Mouse (Mus musculus) gastrocnemius, adult 2 months (tissue): ENCODE data around the gene Man2a2. TPM values are rescaled to one million over a fixed set of nuclear protein-coding genes. Genes with fewer than 3 reads are reported as not detected.

ENCODE experiments used
- DNase-seq: peaks from one replicate; pipeline ENCODE4 v3.0.0; 2022
- H3K27ac ChIP-seq: fragments of 200-600 bp; 2 replicates; pipeline ENCODE4 v1.8.1; 2022; ENCODE audit warnings: mild to moderate bottlenecking
- H3K4me3 ChIP-seq: fragments of 200-600 bp; 2 replicates; pipeline ENCODE4 v1.8.1; 2022; ENCODE audit warnings: mild to moderate bottlenecking, moderate library complexity
- CTCF ChIP-seq: fragments of 200-600 bp; IDR thresholded peaks from 2 replicates; pipeline ENCODE4 v1.8.1; 2022; ENCODE audit warnings: antibody characterized with exemption, mild to moderate bottlenecking, moderate library complexity
- intact Hi-C: fragments of 180-260 bp; cut with DNase I; formaldehyde crosslinking; loops from one replicate; pipeline ENCODE4 v1.15.1; 2025
- total RNA-seq, 2 experiments: library from RNA; stranded (reverse); gene quantifications; 2 replicates each; pipeline ENCODE4 v1.2.3; 2021

Man2a2 gene
- total RNA-seq, 2 experiments from 2014 or later = 111 to 161 TPM

GRCm38 (mm10) chr7:80406186-80406585 is 35.0 kb upstream of the Man2a2 start:
- TF ChIP-seq CTCF = no peak

GRCm38 (mm10) chr7:80405188-80405695 is 34.1 kb upstream of the Man2a2 start, which contains the start of gene Furin:
Gene Furin (minus strand): TSS chr7:80405436.
- intact Hi-C loops = loop anchor here (5.0 kb wide), 1 partner anchor 52 kb away; no protein-coding TSS in a partner anchor
- no peak for DNase-seq
- no peak for TF ChIP-seq CTCF
- Histone ChIP-seq H3K27ac (peak within 1 kb of the TSS; percentile 97), H3K4me3 (no peak within 1 kb of the TSS)

More at GRCm38 (mm10) chr7:80406186-80406585, 35.0 kb upstream of the Man2a2 start:
- no peak for DNase-seq
- Histone ChIP-seq H3K27ac (no peak overlapping the region), H3K4me3 (no peak overlapping the region)
- intact Hi-C loops = loop anchor here (5.0 kb wide), 1 partner anchor 51 kb away; no protein-coding TSS in a partner anchor

GRCm38 (mm10) chr7:80404101-80404894 is 33.1 kb upstream of the Man2a2 start:
- intact Hi-C loops = loop anchor here (5.0 kb wide), 1 partner anchor 43 kb away; no protein-coding TSS in a partner anchor
- Histone ChIP-seq H3K27ac (peak overlapping the region; percentile 97), H3K4me3 (no peak overlapping the region)
- DNase-seq = no peak
- TF ChIP-seq CTCF = no peak

- peak overlapping the region; percentile 97 for H3K27ac ChIP-seq
- TF ChIP-seq CTCF = no peak
- peak overlapping the region; percentile 90 for H3K4me3 ChIP-seq
These were observed 32.4 kb upstream of the Man2a2 start for GRCm38 (mm10) chr7:80403551-80403950.

GRCm38 (mm10) chr7:80402651-80403321 is 31.6 kb upstream of the Man2a2 start:
- no peak for TF ChIP-seq CTCF
- Histone ChIP-seq H3K27ac (peak overlapping the region; percentile 97), H3K4me3 (peak overlapping the region; percentile 90)
- DNase-seq = peak; percentile 90
- intact Hi-C loops = loop anchor here (2.0 to 5.0 kb wide), 3 partner anchors 16 to 132 kb away; partner anchors contain the start of genes Blm and Fes

More at GRCm38 (mm10) chr7:80403551-80403950, 32.4 kb upstream of the Man2a2 start:
- intact Hi-C loops = loop anchor here (2.0 to 5.0 kb wide), 3 partner anchors 17 to 131 kb away; partner anchors contain the start of genes Blm and Fes
- peak; percentile 92 for DNase-seq

- intact Hi-C loops = loop anchor here (2.0 to 5.0 kb wide), 3 partner anchors 15 to 133 kb away; partner anchors contain the start of genes Blm and Fes
These were observed 30.9 kb upstream of the Man2a2 start for GRCm38 (mm10) chr7:80401860-80402641.

GRCm38 (mm10) chr7:80401041-80401859 is 30.1 kb upstream of the Man2a2 start:
- peak overlapping the region; percentile 94 for H3K27ac ChIP-seq
- TF ChIP-seq CTCF = no peak
- peak overlapping the region; percentile 90 for H3K4me3 ChIP-seq
- intact Hi-C loops = loop anchor here (5.0 kb wide), 1 partner anchor 46 kb away; no protein-coding TSS in a partner anchor
- DNase-seq = no peak

More at GRCm38 (mm10) chr7:80401860-80402641, 30.9 kb upstream of the Man2a2 start:
- Histone ChIP-seq H3K27ac (peak overlapping the region; percentile 94), H3K4me3 (peak overlapping the region; percentile 90)
- DNase-seq = peak; percentile 75
- TF ChIP-seq CTCF = 0 out of 2 replicates have a peak, but pooled peaks have one; percentile 4

- intact Hi-C loops = loop anchor here (5.0 kb wide), 1 partner anchor 47 kb away; no protein-coding TSS in a partner anchor
These were observed 29.4 kb upstream of the Man2a2 start for GRCm38 (mm10) chr7:80400571-80400970.

GRCm38 (mm10) chr7:80400099-80400498 is 28.9 kb upstream of the Man2a2 start:
- no peak for TF ChIP-seq CTCF

More at GRCm38 (mm10) chr7:80400571-80400970, 29.4 kb upstream of the Man2a2 start:
- DNase-seq = no peak
- TF ChIP-seq CTCF = no peak
- Histone ChIP-seq H3K27ac (peak overlapping the region; percentile 94), H3K4me3 (peak overlapping the region; percentile 90)

GRCm38 (mm10) chr7:80398654-80399444 is 27.7 kb upstream of the Man2a2 start:
- peak overlapping the region; percentile 25; the same call in 1 of the 2 replicates for H3K27ac ChIP-seq
- intact Hi-C loops = no loop called here
- no peak for DNase-seq
- peak; percentile 23 for TF ChIP-seq CTCF
- H3K4me3 ChIP-seq = peak overlapping the region; percentile 19

More at GRCm38 (mm10) chr7:80400099-80400498, 28.9 kb upstream of the Man2a2 start:
- intact Hi-C loops = loop anchor here (5.0 kb wide), 1 partner anchor 47 kb away; no protein-coding TSS in a partner anchor
- peak; percentile 71 for DNase-seq
- Histone ChIP-seq H3K4me3 (peak overlapping the region; percentile 90), H3K27ac (peak overlapping the region; percentile 94)
